Mouse (Mus musculus) yolk sac, embryonic 10.5 days (tissue): ENCODE data around the gene Mrgprb1.
"Not testable (repeated sequence)": the region's sequence is repeated elsewhere in the genome, so short reads cannot be mapped to it uniquely, and the experiment has no call there.

Experiments
- DNase-seq: peaks from one replicate; pipeline ENCODE4 v3.0.0-alpha.2; 2017; ENCODE audit warnings: low spot score

Gene Mrgprb1

GRCm38 (mm10) chr7:48456242-48456641 lies at the start of gene Mrgprb1:
Gene Mrgprb1 (minus strand): TSS chr7:48456342.
- no peak for DNase-seq

- DNase-seq = no peak
Measured at GRCm38 (mm10) chr7:48499221-48499620, 43.1 kb upstream of the Mrgprb1 start, which contains the start of gene Mrgprx2. Gene Mrgprx2 (minus strand): TSS chr7:48499321.

DNA sequence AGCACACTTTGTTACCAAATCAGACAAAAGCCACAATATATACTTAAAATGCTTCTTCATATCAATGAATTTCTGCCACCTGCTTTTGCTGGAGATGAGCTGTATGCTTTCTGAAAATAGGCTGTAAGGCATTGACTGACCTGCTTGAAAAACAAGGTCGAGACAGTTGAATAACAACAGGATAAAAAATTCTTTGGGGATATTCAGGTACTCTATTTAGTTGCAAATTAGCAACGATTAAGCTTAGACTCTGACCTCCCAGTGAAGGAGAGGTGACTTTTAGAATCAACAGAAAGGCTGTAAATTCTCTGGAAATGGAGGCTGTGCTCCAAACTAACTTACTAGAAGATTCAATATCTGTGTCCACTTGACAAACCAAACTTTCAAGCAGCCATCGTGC lies 19.6 kb downstream of the Mrgprb1 start:
- no peak for DNase-seq

GRCm38 (mm10) chr7:48435936-48436335 lies 20.2 kb downstream of the Mrgprb1 start:
- not testable (repeated sequence) for DNase-seq
